7 mouse cellular contexts compared by ENCODE assay signal in genomic region chr6:48601271-48602079, GRCm38 (mm10). TPM values are rescaled to one million over a fixed set of nuclear protein-coding genes. Genes with fewer than 3 reads are reported as not detected.
A peak's percentile ranks its signal among the peaks of the same experiment; 100 is the strongest.
DNase-seq lines count a peak whose midpoint lies in the region; ATAC-seq and TF ChIP-seq lines count a peak whose summit lies in the region.

TSS of gene Zfp775 (plus strand) at chr6:48602063.

- WGBS in embryonic facial prominence, embryonic 12.5 days, result 6% methylated on average over 42 of the region's 42 CpGs
- 5% methylated on average over 42 of the region's 42 CpGs for WGBS in limb, embryonic 11.5 days
- WGBS in midbrain, embryonic 13.5 days, result 4% methylated on average over 42 of the region's 42 CpGs
- 4% methylated on average over 42 of the region's 42 CpGs for WGBS in small intestine, adult 2 months

- no peaks in the 10 kb centered on the region for H3K27me3 ChIP-seq in embryonic facial prominence, embryonic 12.5 days
- H3K27me3 ChIP-seq in limb, embryonic 11.5 days (ENCODE audit: control insufficient read depth, insufficient read depth, low read length), result no peaks in the 10 kb centered on the region
- no peaks in the 10 kb centered on the region for H3K27me3 ChIP-seq in midbrain, embryonic 13.5 days
- no peaks in the 10 kb centered on the region for H3K27me3 ChIP-seq in small intestine, adult 2 months (ENCODE audit: control insufficient read depth, insufficient read depth, low read length)

- peak within 1 kb of the TSS; percentile 71 for H3K27ac ChIP-seq in embryonic facial prominence, embryonic 12.5 days
- peak within 1 kb of the TSS; percentile 83 for H3K27ac ChIP-seq in limb, embryonic 11.5 days (replicated peaks; ENCODE audit: low read depth, low read length)
- peak within 1 kb of the TSS; percentile 92 for H3K27ac ChIP-seq in midbrain, embryonic 13.5 days
- peak within 1 kb of the TSS; percentile 76 for H3K27ac ChIP-seq in small intestine, adult 2 months (ENCODE audit: insufficient read depth, low read depth, low read length)

- TF ChIP-seq CTCF in small intestine, adult 2 months (IDR thresholded peaks at IDR 0.05; ENCODE audit: extremely low read depth, insufficient read length, insufficient replicate concordance, low read depth, low read length), result 0 out of 2 replicates have a peak, but pooled peaks have one; percentile 10

- DNase-seq in adrenal gland, postnatal 36 days, result peak; percentile 98 to 99
- peak; percentile 97 to 98 for DNase-seq in heart, adult 18-20 months
- peak; percentile 97 for DNase-seq in kidney, adult 18-20 months
- peak; percentile 96 for DNase-seq in limb, embryonic 11.5 days (ENCODE audit: low spot score)

- H3K4me3 ChIP-seq in embryonic facial prominence, embryonic 12.5 days, result peak within 1 kb of the TSS; percentile 60
- H3K4me3 ChIP-seq in limb, embryonic 11.5 days (ENCODE audit: low read depth, low read length), result peak within 1 kb of the TSS; percentile 72
- peak within 1 kb of the TSS; percentile 80 for H3K4me3 ChIP-seq in midbrain, embryonic 13.5 days (replicated peaks)
- H3K4me3 ChIP-seq in small intestine, adult 2 months (ENCODE audit: low read depth, low read length), result peak within 1 kb of the TSS; percentile 95

- H3K9ac ChIP-seq in embryonic facial prominence, embryonic 12.5 days, result peak within 1 kb of the TSS; percentile 72
- peak within 1 kb of the TSS; percentile 84 for H3K9ac ChIP-seq in limb, embryonic 11.5 days (ENCODE audit: low read length)
- peak within 1 kb of the TSS; percentile 91 for H3K9ac ChIP-seq in midbrain, embryonic 13.5 days (replicated peaks)

- peak; percentile 98 for ATAC-seq in embryonic facial prominence, embryonic 12.5 days (ENCODE audit: insufficient number of reproducible peaks, insufficient read depth, low FRiP score, low TSS enrichment)
- ATAC-seq in limb, embryonic 11.5 days (ENCODE audit: insufficient number of reproducible peaks, low FRiP score, low TSS enrichment, low read depth), result peak; percentile 99
- peak; percentile 99 for ATAC-seq in midbrain, embryonic 13.5 days

- peak within 1 kb of the TSS; percentile 81 for H3K4me2 ChIP-seq in embryonic facial prominence, embryonic 12.5 days (replicated peaks)
- peak within 1 kb of the TSS; percentile 82 for H3K4me2 ChIP-seq in limb, embryonic 11.5 days (ENCODE audit: low read depth, severe bottlenecking)
- peak within 1 kb of the TSS; percentile 86 for H3K4me2 ChIP-seq in midbrain, embryonic 13.5 days (replicated peaks)

- H3K36me3 ChIP-seq in embryonic facial prominence, embryonic 12.5 days, result peaks cover 38% of the 10 kb centered on the region
- peaks cover 24% of the 10 kb centered on the region for H3K36me3 ChIP-seq in limb, embryonic 11.5 days (ENCODE audit: control insufficient read depth, insufficient read depth, low read length)
- H3K36me3 ChIP-seq in midbrain, embryonic 13.5 days, result peaks cover 39% of the 10 kb centered on the region
- H3K36me3 ChIP-seq in small intestine, adult 2 months (ENCODE audit: control insufficient read depth, insufficient read depth, low read length), result peaks cover 6% of the 10 kb centered on the region

- H3K4me1 ChIP-seq in embryonic facial prominence, embryonic 12.5 days, result peaks cover 5% of the 10 kb centered on the region; the same call in 1 of the 2 replicates
- peaks cover 7% of the 10 kb centered on the region; the same call in 1 of the 2 replicates for H3K4me1 ChIP-seq in limb, embryonic 11.5 days (ENCODE audit: control insufficient read depth, insufficient read depth, low read length)
- H3K4me1 ChIP-seq in midbrain, embryonic 13.5 days (replicated peaks), result peaks cover 22% of the 10 kb centered on the region
- H3K4me1 ChIP-seq in small intestine, adult 2 months (ENCODE audit: control insufficient read depth, insufficient read depth, insufficient read length, low read length), result peaks cover 6% of the 10 kb centered on the region

- H3K9me3 ChIP-seq in embryonic facial prominence, embryonic 12.5 days, result peaks cover 21% of the 10 kb centered on the region
- H3K9me3 ChIP-seq in limb, embryonic 11.5 days (ENCODE audit: control insufficient read depth, low read length), result peaks cover 15% of the 10 kb centered on the region
- H3K9me3 ChIP-seq in midbrain, embryonic 13.5 days, result peaks cover 14% of the 10 kb centered on the region

- no peak; the same call in 1 of the 2 replicates for TF ChIP-seq POLR2A in small intestine, adult 2 months (IDR thresholded peaks at IDR 0.05; ENCODE audit: low read depth, low read length)

RNA-seq across cellular contexts. Expression of gene Zfp775, which starts in this region (rescaled TPM):
- 1 to 10 TPM; 6.8 to 9.5 TPM for total RNA-seq in adrenal gland, postnatal 36 days (2021)
- 10.6 and 11.0 TPM in 2 replicates for polyA plus RNA-seq in embryonic facial prominence, embryonic 12.5 days (2016; fragmentation: Nextera tagmentation; extraction: Ambion mirVana)
- 10 to 100 TPM; 11.8 to 12.3 TPM for total RNA-seq in heart, adult 18-20 months (2021)
- polyA plus RNA-seq in limb, embryonic 11.5 days (2014; fragmentation: Nextera tagmentation; extraction: Ambion mirVana), result 9.8 and 9.9 TPM in 2 replicates
- polyA plus RNA-seq in midbrain, embryonic 13.5 days (2015; fragmentation: Nextera tagmentation; extraction: Ambion mirVana), result 14.6 and 17.8 TPM in 2 replicates
- 1.9 and 3.1 TPM in 2 replicates for polyA plus RNA-seq in small intestine, adult 2 months (2012; rRNA removed)

Comparison
In these comparisons a context has a peak if more than half of its experiments do, and no peak if none do; other contexts are left out.
1. Peak in every context shown above with its lines: DNase-seq, ATAC-seq, H3K4me3 ChIP-seq and H3K27ac ChIP-seq.